Mouse (Mus musculus): ENCODE measurements around the gene Cilp2. TPM values are rescaled to one million over a fixed set of nuclear protein-coding genes. Genes with fewer than 3 reads are reported as not detected.

The Cilp2 gene
- polyA plus RNA-seq, 1 experiment from 2014 or later, result 0.37 TPM

- no peaks in the 10 kb centered on the region for H3K9me3 ChIP-seq (replicated peaks)
- 76% methylated on average over 3 of the region's 3 CpGs for WGBS
- ATAC-seq (replicated peaks; ENCODE audit: insufficient number of reproducible peaks, insufficient read depth, low FRiP score, low read depth), result no peak
- no peak overlapping the region for H3K9ac ChIP-seq
- no peak overlapping the region for H3K27ac ChIP-seq
- no peaks in the 10 kb centered on the region for H3K27me3 ChIP-seq
- H3K4me3 ChIP-seq, result no peak overlapping the region
- H3K4me2 ChIP-seq, result no peak overlapping the region
- H3K4me1 ChIP-seq (replicated peaks), result peaks cover 17% of the 10 kb centered on the region
- no peaks in the 10 kb centered on the region for H3K36me3 ChIP-seq
These were observed 40.1 kb downstream of the Cilp2 start for GRCm38 (mm10) chr8:69847167-69848065.

GRCm38 (mm10) chr8:69837057-69837682 is 50.3 kb downstream of the Cilp2 start:
- Histone ChIP-seq H3K27me3 (no peaks in the 10 kb centered on the region), H3K9ac (no peak overlapping the region), H3K4me3 (no peak overlapping the region), H3K4me1 (replicated peaks) (peaks cover 9% of the 10 kb centered on the region), H3K4me2 (no peak overlapping the region), H3K9me3 (replicated peaks) (no peaks in the 10 kb centered on the region), H3K27ac (no peak overlapping the region), H3K36me3 (no peaks in the 10 kb centered on the region)
- no peak for ATAC-seq (replicated peaks; ENCODE audit: insufficient number of reproducible peaks, insufficient read depth, low FRiP score, low read depth)
- WGBS, result 65% methylated on average over 8 of the region's 8 CpGs

DNA sequence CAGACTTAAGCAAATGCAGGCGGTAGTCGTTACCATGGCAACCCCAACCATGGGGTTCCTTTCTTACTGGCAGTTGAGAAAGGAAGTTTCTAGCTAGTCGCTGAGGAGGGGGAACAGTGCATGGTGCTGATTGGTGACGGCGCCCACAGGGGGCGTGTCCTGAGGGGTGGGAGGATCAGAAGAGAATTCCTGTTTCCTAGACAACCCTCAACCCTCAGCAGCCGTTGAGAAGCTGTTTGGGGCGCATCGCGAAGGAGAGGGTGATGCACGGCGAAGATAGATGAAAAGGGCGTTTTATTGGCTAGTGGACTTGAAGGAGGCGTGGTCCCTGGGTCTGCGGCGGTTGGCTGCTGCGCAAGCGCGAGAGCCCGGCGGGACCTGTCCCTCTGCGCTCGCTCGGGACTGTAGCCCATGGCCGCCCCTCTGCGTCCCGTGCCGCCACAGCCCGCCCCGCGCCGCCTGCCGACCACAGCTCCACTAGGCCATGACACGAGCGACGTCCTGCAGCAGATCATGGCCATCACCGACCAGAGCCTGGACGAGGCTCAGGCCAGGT is 55.1 kb downstream of the Cilp2 start, which contains the start of gene Pbx4:
Gene Pbx4, plus strand, starts transcription at position 194 of the 556 bp plus-strand sequence.
- H3K9me3 ChIP-seq (replicated peaks), result no peaks in the 10 kb centered on the region
- H3K27ac ChIP-seq, result 0 out of 2 replicates have a peak within 1 kb of the TSS, but pooled peaks have one; percentile 14
- peak; percentile 88 for ATAC-seq (replicated peaks; ENCODE audit: insufficient number of reproducible peaks, insufficient read depth, low FRiP score, low read depth)
- H3K4me3 ChIP-seq, result peak within 1 kb of the TSS; percentile 61
- no peaks in the 10 kb centered on the region; the same call in 1 of the 2 replicates for H3K27me3 ChIP-seq
- WGBS, result under 1% methylated on average over 38 of the region's 38 CpGs
- peak within 1 kb of the TSS; percentile 60 for H3K9ac ChIP-seq
- H3K4me1 ChIP-seq (replicated peaks), result peaks cover 12% of the 10 kb centered on the region
- H3K4me2 ChIP-seq, result peak within 1 kb of the TSS; percentile 96
- H3K36me3 ChIP-seq, result no peaks in the 10 kb centered on the region

Other genes with a start within 250 kb of the Cilp2 start
- gene Zfp964, start 233.2 kb downstream of the Cilp2 start, polyA plus RNA-seq (2015; fragmentation: Nextera tagmentation; extraction: Ambion mirVana), result 1.2 and 1.3 TPM in 2 replicates
- gene Zfp869, start 177.0 kb downstream of the Cilp2 start, polyA plus RNA-seq (2015; fragmentation: Nextera tagmentation; extraction: Ambion mirVana), result 14.6 and 18.9 TPM in 2 replicates
- gene Zfp963, start 137.7 kb downstream of the Cilp2 start, polyA plus RNA-seq (2015; fragmentation: Nextera tagmentation; extraction: Ambion mirVana), result 3.1 and 4.6 TPM in 2 replicates
- 0.33 TPM in 1 of 2 replicates, not detected in the other for gene Gm20422, start 112.8 kb downstream of the Cilp2 start, polyA plus RNA-seq (2015; fragmentation: Nextera tagmentation; extraction: Ambion mirVana)
- gene Atp13a1, start 96.5 kb downstream of the Cilp2 start, polyA plus RNA-seq (2015; fragmentation: Nextera tagmentation; extraction: Ambion mirVana), result 22.1 and 32.7 TPM in 2 replicates
- gene Zfp866, start 96.5 kb downstream of the Cilp2 start, polyA plus RNA-seq (2015; fragmentation: Nextera tagmentation; extraction: Ambion mirVana), result 14.7 and 21.1 TPM in 2 replicates
- gene Gmip, start 79.0 kb downstream of the Cilp2 start, polyA plus RNA-seq (2015; fragmentation: Nextera tagmentation; extraction: Ambion mirVana), result 5.4 and 8.9 TPM in 2 replicates
- 0.15 and 0.30 TPM in 2 replicates for gene Lpar2, start 65.3 kb downstream of the Cilp2 start, polyA plus RNA-seq (2015; fragmentation: Nextera tagmentation; extraction: Ambion mirVana)
- 2.6 and 5.6 TPM in 2 replicates for gene Pbx4, start 55.2 kb downstream of the Cilp2 start, polyA plus RNA-seq (2015; fragmentation: Nextera tagmentation; extraction: Ambion mirVana)
- gene Tssk6, start 14.5 kb upstream of the Cilp2 start, polyA plus RNA-seq (2015; fragmentation: Nextera tagmentation; extraction: Ambion mirVana), result 1.5 and 1.8 TPM in 2 replicates
- 316 and 390 TPM in 2 replicates for gene Ndufa13, start 14.9 kb upstream of the Cilp2 start, polyA plus RNA-seq (2015; fragmentation: Nextera tagmentation; extraction: Ambion mirVana)
- 5.9 and 10.1 TPM in 2 replicates for gene Yjefn3, start 15.0 kb upstream of the Cilp2 start, polyA plus RNA-seq (2015; fragmentation: Nextera tagmentation; extraction: Ambion mirVana)
- 33.2 and 46.3 TPM in 2 replicates for gene Gatad2a, start 108.7 kb upstream of the Cilp2 start, polyA plus RNA-seq (2015; fragmentation: Nextera tagmentation; extraction: Ambion mirVana)
- 32.0 and 43.5 TPM in 2 replicates for gene Mau2, start 155.0 kb upstream of the Cilp2 start, polyA plus RNA-seq (2015; fragmentation: Nextera tagmentation; extraction: Ambion mirVana)
- gene Sugp1, start 155.1 kb upstream of the Cilp2 start, polyA plus RNA-seq (2015; fragmentation: Nextera tagmentation; extraction: Ambion mirVana), result 25.4 and 31.5 TPM in 2 replicates
- 0.60 and 1.0 TPM in 2 replicates for gene Tm6sf2, start 185.2 kb upstream of the Cilp2 start, polyA plus RNA-seq (2015; fragmentation: Nextera tagmentation; extraction: Ambion mirVana)
- gene Hapln4, start 195.8 kb upstream of the Cilp2 start, polyA plus RNA-seq (2015; fragmentation: Nextera tagmentation; extraction: Ambion mirVana), result 0.03 TPM in 1 of 2 replicates, not detected in the other
- gene Ncan, start 233.2 kb upstream of the Cilp2 start, polyA plus RNA-seq (2015; fragmentation: Nextera tagmentation; extraction: Ambion mirVana), result 0.16 and 0.71 TPM in 2 replicates
- gene Nr2c2ap, start 243.6 kb upstream of the Cilp2 start, polyA plus RNA-seq (2015; fragmentation: Nextera tagmentation; extraction: Ambion mirVana), result 29.5 and 35.6 TPM in 2 replicates

All from heart, embryonic 15.5 days (tissue).